Mouse (Mus musculus): ENCODE results near the gene Axin2.

GRCm38 (mm10) chr11:108958349-108958748 is 38.2 kb downstream of the Axin2 start:
- TF ChIP-seq CTCF (IDR thresholded peaks at IDR 0.05; ENCODE audit: low read depth, low read length), result no peak
- TF ChIP-seq POLR2A (IDR thresholded peaks at IDR 0.05; ENCODE audit: extremely low read depth, insufficient read depth, low read length), result no peak
